Mouse (Mus musculus): Measurements from ENCODE around the gene Thsd4. TPM values are rescaled to one million over a fixed set of nuclear protein-coding genes. Genes with fewer than 3 reads are reported as not detected.

Gene Thsd4
- total RNA-seq, 2 experiments from 2014 or later: not detected

- no peak for ATAC-seq (replicated peaks; ENCODE audit: low FRiP score, poor library complexity, severe bottlenecking)
Observed at GRCm38 (mm10) chr9:60460010-60460982, 61.5 kb downstream of the Thsd4 start.

- ATAC-seq (replicated peaks; ENCODE audit: low FRiP score, poor library complexity, severe bottlenecking): no peak
Observed at GRCm38 (mm10) chr9:60458468-60458962, 63.3 kb downstream of the Thsd4 start.

GRCm38 (mm10) chr9:60457359-60458210, 64.3 kb downstream of the Thsd4 start:
- ATAC-seq (replicated peaks; ENCODE audit: low FRiP score, poor library complexity, severe bottlenecking): no peak

- no peak for ATAC-seq (replicated peaks; ENCODE audit: low FRiP score, poor library complexity, severe bottlenecking)
Observed at GRCm38 (mm10) chr9:60456651-60457050, 65.2 kb downstream of the Thsd4 start.

- ATAC-seq (replicated peaks; ENCODE audit: low FRiP score, poor library complexity, severe bottlenecking): no peak
Observed at GRCm38 (mm10) chr9:60454406-60455076, 67.3 kb downstream of the Thsd4 start.

GRCm38 (mm10) chr9:60449498-60449897, 72.3 kb downstream of the Thsd4 start:
- ATAC-seq (replicated peaks; ENCODE audit: low FRiP score, poor library complexity, severe bottlenecking): no peak

GRCm38 (mm10) chr9:60445821-60446220, 76.0 kb downstream of the Thsd4 start:
- ATAC-seq (replicated peaks; ENCODE audit: low FRiP score, poor library complexity, severe bottlenecking): no peak

- no peak for ATAC-seq (replicated peaks; ENCODE audit: low FRiP score, poor library complexity, severe bottlenecking)
Observed at GRCm38 (mm10) chr9:60441274-60441902, 80.5 kb downstream of the Thsd4 start.

- no peak for ATAC-seq (replicated peaks; ENCODE audit: low FRiP score, poor library complexity, severe bottlenecking)
Observed at GRCm38 (mm10) chr9:60440506-60440905, 81.3 kb downstream of the Thsd4 start.

- no peak for ATAC-seq (replicated peaks; ENCODE audit: low FRiP score, poor library complexity, severe bottlenecking)
Observed at GRCm38 (mm10) chr9:60436246-60436645, 85.6 kb downstream of the Thsd4 start.

- no peak for ATAC-seq (replicated peaks; ENCODE audit: low FRiP score, poor library complexity, severe bottlenecking)
Observed at GRCm38 (mm10) chr9:60434093-60434492, 87.8 kb downstream of the Thsd4 start.

GRCm38 (mm10) chr9:60431924-60432323, 89.9 kb downstream of the Thsd4 start:
- no peak for ATAC-seq (replicated peaks; ENCODE audit: low FRiP score, poor library complexity, severe bottlenecking)

- no peak for ATAC-seq (replicated peaks; ENCODE audit: low FRiP score, poor library complexity, severe bottlenecking)
Observed at GRCm38 (mm10) chr9:60430017-60430416, 91.8 kb downstream of the Thsd4 start.

GRCm38 (mm10) chr9:60414076-60414755, 107.6 kb downstream of the Thsd4 start:
- ATAC-seq (replicated peaks; ENCODE audit: low FRiP score, poor library complexity, severe bottlenecking): no peak

GRCm38 (mm10) chr9:60410872-60411635, 110.8 kb downstream of the Thsd4 start:
- no peak for ATAC-seq (replicated peaks; ENCODE audit: low FRiP score, poor library complexity, severe bottlenecking)

GRCm38 (mm10) chr9:60407374-60407773, 114.5 kb downstream of the Thsd4 start:
- no peak for ATAC-seq (replicated peaks; ENCODE audit: low FRiP score, poor library complexity, severe bottlenecking)

- ATAC-seq (replicated peaks; ENCODE audit: low FRiP score, poor library complexity, severe bottlenecking): no peak
Observed at GRCm38 (mm10) chr9:60405777-60406176, 116.1 kb downstream of the Thsd4 start.

GRCm38 (mm10) chr9:60402681-60403080, 119.2 kb downstream of the Thsd4 start:
- no peak for ATAC-seq (replicated peaks; ENCODE audit: low FRiP score, poor library complexity, severe bottlenecking)

All from erythroblast, adult 5-6 weeks (primary cell).